Mouse (Mus musculus): ENCODE data around the gene Exoc7. TPM values are rescaled to one million over a fixed set of nuclear protein-coding genes. Genes with fewer than 3 reads are reported as not detected.

The Exoc7 gene
- polyA plus RNA-seq, 1 experiment: 24.1 TPM

- no peaks in the 10 kb centered on the region for H3K36me3 ChIP-seq (ENCODE audit: control insufficient read depth, insufficient read depth, low read length)
- H3K27me3 ChIP-seq (ENCODE audit: control insufficient read depth, insufficient read depth, low read length): peaks cover 10% of the 10 kb centered on the region
- 61% methylated on average over 19 of the region's 19 CpGs for WGBS
- peaks cover 8% of the 10 kb centered on the region for H3K4me1 ChIP-seq (ENCODE audit: control insufficient read depth, insufficient read depth, insufficient read length, low read length)
- H3K27ac ChIP-seq (ENCODE audit: insufficient read depth, low read depth, low read length): no peak overlapping the region
- no peak for TF ChIP-seq CTCF (IDR thresholded peaks at IDR 0.05; ENCODE audit: extremely low read depth, insufficient read length, insufficient replicate concordance, low read depth, low read length)
- TF ChIP-seq POLR2A (IDR thresholded peaks at IDR 0.05; ENCODE audit: low read depth, low read length): no peak
- H3K4me3 ChIP-seq (ENCODE audit: low read depth, low read length): no peak overlapping the region
Measured at GRCm38 (mm10) chr11:116332232-116332982, 25.4 kb upstream of the Exoc7 start.

GRCm38 (mm10) chr11:116330211-116330518 lies 23.1 kb upstream of the Exoc7 start:
- Histone ChIP-seq H3K4me3 (ENCODE audit: low read depth, low read length) (no peak overlapping the region), H3K27me3 (ENCODE audit: control insufficient read depth, insufficient read depth, low read length) (peaks cover 10% of the 10 kb centered on the region), H3K4me1 (ENCODE audit: control insufficient read depth, insufficient read depth, insufficient read length, low read length) (peaks cover 7% of the 10 kb centered on the region), H3K36me3 (ENCODE audit: control insufficient read depth, insufficient read depth, low read length) (no peaks in the 10 kb centered on the region), H3K27ac (ENCODE audit: insufficient read depth, low read depth, low read length) (no peak overlapping the region)
- 78% methylated on average over 7 of the region's 7 CpGs for WGBS
- no peak for TF ChIP-seq POLR2A (IDR thresholded peaks at IDR 0.05; ENCODE audit: low read depth, low read length)
- no peak for TF ChIP-seq CTCF (IDR thresholded peaks at IDR 0.05; ENCODE audit: extremely low read depth, insufficient read length, insufficient replicate concordance, low read depth, low read length)

- H3K27ac ChIP-seq (ENCODE audit: insufficient read depth, low read depth, low read length): no peak overlapping the region
- 41% methylated on average over 18 of the region's 18 CpGs for WGBS
- H3K4me1 ChIP-seq (ENCODE audit: control insufficient read depth, insufficient read depth, insufficient read length, low read length): peaks cover 4% of the 10 kb centered on the region
- H3K4me3 ChIP-seq (ENCODE audit: low read depth, low read length): no peak overlapping the region
- TF ChIP-seq POLR2A (IDR thresholded peaks at IDR 0.05; ENCODE audit: low read depth, low read length) (no peak), CTCF (IDR thresholded peaks at IDR 0.05; ENCODE audit: extremely low read depth, insufficient read length, insufficient replicate concordance, low read depth, low read length) (no peak)
- H3K27me3 ChIP-seq (ENCODE audit: control insufficient read depth, insufficient read depth, low read length): peaks cover 4% of the 10 kb centered on the region; the same call in 1 of the 2 replicates
- no peaks in the 10 kb centered on the region for H3K36me3 ChIP-seq (ENCODE audit: control insufficient read depth, insufficient read depth, low read length)
Measured at GRCm38 (mm10) chr11:116329314-116330210, 22.5 kb upstream of the Exoc7 start.

- Histone ChIP-seq H3K27me3 (ENCODE audit: control insufficient read depth, insufficient read depth, low read length) (no peaks in the 10 kb centered on the region), H3K27ac (ENCODE audit: insufficient read depth, low read depth, low read length) (no peak overlapping the region), H3K4me1 (ENCODE audit: control insufficient read depth, insufficient read depth, insufficient read length, low read length) (no peaks in the 10 kb centered on the region), H3K4me3 (ENCODE audit: low read depth, low read length) (no peak overlapping the region), H3K36me3 (ENCODE audit: control insufficient read depth, insufficient read depth, low read length) (no peaks in the 10 kb centered on the region)
- 85% methylated on average over 7 of the region's 7 CpGs for WGBS
- TF ChIP-seq CTCF (IDR thresholded peaks at IDR 0.05; ENCODE audit: extremely low read depth, insufficient read length, insufficient replicate concordance, low read depth, low read length): no peak
- no peak for TF ChIP-seq POLR2A (IDR thresholded peaks at IDR 0.05; ENCODE audit: low read depth, low read length)
Measured at GRCm38 (mm10) chr11:116326963-116327603, 20.1 kb upstream of the Exoc7 start.

GRCm38 (mm10) chr11:116318719-116319659 lies 12.0 kb upstream of the Exoc7 start:
- Histone ChIP-seq H3K4me3 (ENCODE audit: low read depth, low read length) (peak overlapping the region; percentile 63), H3K27me3 (ENCODE audit: control insufficient read depth, insufficient read depth, low read length) (no peaks in the 10 kb centered on the region), H3K27ac (ENCODE audit: insufficient read depth, low read depth, low read length) (no peak overlapping the region), H3K36me3 (ENCODE audit: control insufficient read depth, insufficient read depth, low read length) (no peaks in the 10 kb centered on the region), H3K4me1 (ENCODE audit: control insufficient read depth, insufficient read depth, insufficient read length, low read length) (peaks cover 3% of the 10 kb centered on the region)
- TF ChIP-seq POLR2A (IDR thresholded peaks at IDR 0.05; ENCODE audit: low read depth, low read length) (no peak), CTCF (IDR thresholded peaks at IDR 0.05; ENCODE audit: extremely low read depth, insufficient read length, insufficient replicate concordance, low read depth, low read length) (peak; percentile 86)
- WGBS: 2% methylated on average over 41 of the region's 41 CpGs

GRCm38 (mm10) chr11:116312359-116312758 lies 5.3 kb upstream of the Exoc7 start:
- 29% methylated on average over 8 of the region's 8 CpGs for WGBS
- no peaks in the 10 kb centered on the region; the same call in 1 of the 2 replicates for H3K4me1 ChIP-seq (ENCODE audit: control insufficient read depth, insufficient read depth, insufficient read length, low read length)
- TF ChIP-seq POLR2A (IDR thresholded peaks at IDR 0.05; ENCODE audit: low read depth, low read length) (no peak), CTCF (IDR thresholded peaks at IDR 0.05; ENCODE audit: extremely low read depth, insufficient read length, insufficient replicate concordance, low read depth, low read length) (no peak)
- no peaks in the 10 kb centered on the region for H3K27me3 ChIP-seq (ENCODE audit: control insufficient read depth, insufficient read depth, low read length)
- H3K36me3 ChIP-seq (ENCODE audit: control insufficient read depth, insufficient read depth, low read length): no peaks in the 10 kb centered on the region
- H3K4me3 ChIP-seq (ENCODE audit: low read depth, low read length): no peak overlapping the region
- H3K27ac ChIP-seq (ENCODE audit: insufficient read depth, low read depth, low read length): no peak overlapping the region
